ENCODE assay signal across 11 mouse cellular contexts in genomic region chr5:85497261-85497660, GRCm38 (mm10).
"Had no signal": no experiment of that assay in that cellular context is flagged by ENCODE, and none has a peak within 500 bp of the region (broad histone marks: within the 10 kb centered on the region; RNA-seq: fewer than 3 reads in every experiment).

No protein-coding gene starts in this region.

- H3K4me1 ChIP-seq: kidney, embryonic 15.5 days; limb, embryonic 10.5 days; liver, embryonic 15.5 days had no signal

- H3K36me3 ChIP-seq: kidney, embryonic 15.5 days; limb, embryonic 10.5 days; liver, embryonic 15.5 days had no signal

- H3K4me2 ChIP-seq: kidney, embryonic 15.5 days; liver, embryonic 11.5 days; liver, embryonic 15.5 days had no signal

- H3K4me3 ChIP-seq: kidney, embryonic 15.5 days; limb, embryonic 10.5 days; liver, embryonic 15.5 days had no signal

- H3K9ac ChIP-seq: kidney, embryonic 15.5 days; liver, embryonic 15.5 days had no signal

- H3K9me3 ChIP-seq: kidney, embryonic 15.5 days; limb, embryonic 10.5 days; liver, embryonic 15.5 days had no signal

- DNase-seq: kidney, adult 2 months; kidney, postnatal 14 days; lung, adult 2 months; lung, postnatal 36 days; thymus, adult 18-20 months; thymus, postnatal 14 days had no signal

- ATAC-seq: lung, postnatal 0 days had no signal

- H3K27me3 ChIP-seq: kidney, embryonic 15.5 days; liver, embryonic 15.5 days had no signal

- H3K27ac ChIP-seq: kidney, embryonic 15.5 days; limb, embryonic 10.5 days; liver, embryonic 15.5 days had no signal
